In genomic region chr17:3558356-3558870, GRCm38 (mm10) we compare ENCODE assay signal across 8 mouse cellular contexts. TPM values are rescaled to one million over a fixed set of nuclear protein-coding genes. Genes with fewer than 3 reads are reported as not detected.
A peak's percentile ranks its signal among the peaks of the same experiment; 100 is the strongest.
DNase-seq lines count a peak whose midpoint lies in the region; ATAC-seq lines count a peak whose summit lies in the region.

No protein-coding gene starts in this region.

- H3K27ac ChIP-seq in kidney, embryonic 14.5 days (ENCODE audit: low read depth, low read length): peak overlapping the region; percentile 65

- H3K4me1 ChIP-seq in kidney, embryonic 14.5 days (ENCODE audit: control insufficient read depth, insufficient read depth, low read length): peaks cover 8% of the 10 kb centered on the region; the same call in 1 of the 2 replicates

- H3K36me3 ChIP-seq in kidney, embryonic 14.5 days (ENCODE audit: control insufficient read depth, insufficient read depth, low read length): no peaks in the 10 kb centered on the region

- 80% methylated on average over 9 of the region's 9 CpGs for WGBS in kidney, embryonic 14.5 days

- DNase-seq in kidney, adult 18-20 months: peak; percentile 3
- no peak for DNase-seq in kidney, adult 9 months
- peak; percentile 52 for DNase-seq in fat pad, adult 2 months (ENCODE audit: extremely low read depth, low read depth, low spot score)
- DNase-seq in lung, postnatal 25 days (ENCODE audit: low spot score): peak; percentile 32
- no peak for DNase-seq in urinary bladder, postnatal 36 days (ENCODE audit: low spot score in 2 of 2)
- DNase-seq in urinary bladder, postnatal 4 days (ENCODE audit: low spot score in 2 of 2): no peak
- no peak for DNase-seq in gastrocnemius, adult 18-20 months (ENCODE audit: low spot score)

- no peak overlapping the region for H3K9ac ChIP-seq in kidney, embryonic 14.5 days (ENCODE audit: low read depth, low read length)

- H3K4me3 ChIP-seq in kidney, embryonic 14.5 days (ENCODE audit: low read length): peak overlapping the region; percentile 56

- peak overlapping the region; percentile 41 for H3K4me2 ChIP-seq in kidney, embryonic 14.5 days (replicated peaks; ENCODE audit: low read depth, low read length)

- no peaks in the 10 kb centered on the region for H3K27me3 ChIP-seq in kidney, embryonic 14.5 days (ENCODE audit: control insufficient read depth, insufficient read depth, low read length)

- ATAC-seq in kidney, embryonic 14.5 days (ENCODE audit: low FRiP score, low TSS enrichment): no peak

- no peaks in the 10 kb centered on the region for H3K9me3 ChIP-seq in kidney, embryonic 14.5 days (ENCODE audit: control insufficient read depth, low read length)

RNA-seq across cellular contexts. Expression of gene Tfb1m, which starts 0.8 kb away (rescaled TPM):
- polyA plus RNA-seq in kidney, embryonic 14.5 days (2014; fragmentation: Nextera tagmentation; extraction: Ambion mirVana): 19.5 and 21.4 TPM in 2 replicates
- total RNA-seq in gastrocnemius, adult 18-20 months (2021): 10 to 100 TPM in 1 of 2 experiments, 1 to 10 TPM in 1; 9.7 to 10.2 TPM

RNA-seq across cellular contexts. Expression of gene Cldn20, which starts 26.1 kb away (rescaled TPM):
- 0.31 and 0.70 TPM in 2 replicates for polyA plus RNA-seq in kidney, embryonic 14.5 days (2014; fragmentation: Nextera tagmentation; extraction: Ambion mirVana)
- total RNA-seq in gastrocnemius, adult 18-20 months (2021): not detected

Comparison
In these comparisons a context has a peak if more than half of its experiments do, and no peak if none do; other contexts are left out.
1. DNase-seq: peak in kidney, adult 18-20 months (single experiment), fat pad, adult 2 months (single experiment) and lung, postnatal 25 days (single experiment); none in kidney, adult 9 months (single experiment), urinary bladder, postnatal 36 days (0 of 2), urinary bladder, postnatal 4 days (0 of 2) and gastrocnemius, adult 18-20 months (single experiment).